Mouse (Mus musculus): ENCODE measurements around the gene Arpc2.

DNA sequence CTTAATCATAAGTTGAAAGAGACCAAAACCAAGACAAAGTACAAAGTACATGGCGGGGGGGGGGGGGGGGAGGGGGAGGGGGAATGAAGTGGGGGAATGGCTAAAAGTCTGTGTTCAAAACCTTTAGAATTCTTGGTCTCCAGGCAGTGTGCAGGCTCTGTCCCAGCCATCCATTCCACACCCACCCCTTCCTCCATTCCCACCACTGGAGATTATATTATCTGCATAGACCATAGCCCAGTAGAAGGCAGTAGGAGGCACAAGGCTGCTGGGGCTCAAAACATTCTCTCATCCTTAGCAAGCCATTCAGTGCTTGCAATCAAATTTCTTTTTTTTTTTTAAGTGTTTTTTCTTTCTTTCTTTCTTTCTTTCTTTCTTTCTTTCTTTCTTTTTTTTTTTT, 4.9 kb upstream of the Arpc2 start:
- TF ChIP-seq MAX (IDR thresholded peaks at IDR 0.05) (no peak), USF1 (IDR thresholded peaks at IDR 0.05; ENCODE audit: low read depth) (no peak), CTCF (IDR thresholded peaks at IDR 0.05; ENCODE audit: control insufficient read depth, insufficient read depth, insufficient read length) (no peak), FOSL1 (IDR thresholded peaks at IDR 0.05; ENCODE audit: insufficient read depth, low read length, poor library complexity, severe bottlenecking) (no peak)
